Comparison of ENCODE assay signal across 21 mouse cellular contexts in the genomic region with DNA sequence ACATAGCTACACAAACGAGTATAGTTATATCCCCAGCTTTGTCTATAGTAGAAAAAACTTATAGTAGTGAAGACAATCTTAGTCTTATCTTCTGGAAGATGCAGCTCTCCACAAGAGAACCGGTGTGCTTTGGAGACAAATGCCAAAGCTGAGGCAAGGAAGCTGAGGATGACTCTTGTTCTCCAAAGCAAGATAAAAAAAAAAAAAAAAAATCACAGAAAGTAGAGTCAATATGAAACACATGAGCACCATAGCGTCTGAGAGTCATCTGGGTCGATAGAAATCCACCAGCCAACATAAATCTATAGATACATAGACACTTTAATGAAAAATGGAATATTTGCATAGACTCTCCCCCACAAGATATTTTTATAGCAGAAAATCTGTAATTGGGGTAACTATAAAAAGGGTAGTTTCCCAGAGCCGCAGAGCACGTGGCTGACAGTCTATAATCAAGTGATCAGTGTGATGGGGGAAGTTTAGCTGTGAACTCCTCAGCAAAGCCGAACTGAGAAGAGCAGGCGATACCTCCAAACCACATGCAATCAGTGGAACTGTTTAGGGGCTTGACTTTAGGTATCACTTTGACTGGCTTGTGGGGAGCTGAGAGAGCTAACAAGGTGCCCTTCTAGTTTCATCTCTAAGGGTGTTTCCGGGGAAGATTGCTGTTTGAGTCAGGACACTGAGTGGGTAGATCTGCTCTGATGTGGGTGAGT.
DNase-seq lines count a peak whose midpoint lies in the region; ATAC-seq and TF ChIP-seq lines count a peak whose summit lies in the region.
"Had no signal": no experiment of that assay in that cellular context is flagged by ENCODE, and none has a peak within 500 bp of the region (broad histone marks: within the 10 kb centered on the region; RNA-seq: fewer than 3 reads in every experiment).

No protein-coding gene starts in this region.

- peak; percentile 67 for DNase-seq in midbrain, embryonic 11.5 days (ENCODE audit: low spot score, missing footprints)
- DNase-seq in CH12.LX (ENCODE audit: extremely low read depth): peak; percentile 97
- no peak for DNase-seq in urinary bladder, postnatal 10 days (ENCODE audit: low spot score)
- no peak for DNase-seq in layer of hippocampus, postnatal 10 days (ENCODE audit: low spot score in 2 of 2)
- DNase-seq: adrenal gland, postnatal 25 days; cerebellum, adult 11 months; cerebellum, adult 9-11 months; heart, postnatal 4 days; kidney, postnatal 25 days; lung, embryonic 14.5 days; thymus, postnatal 14 days had no signal

- H3K4me2 ChIP-seq in midbrain, embryonic 11.5 days: no peak overlapping the region
- H3K4me2 ChIP-seq in midbrain, embryonic 13.5 days (replicated peaks): no peak overlapping the region
- H3K4me2 ChIP-seq in CH12.LX (ENCODE audit: insufficient read depth, low read depth, poor library complexity, severe bottlenecking): peak overlapping the region; percentile 68
- H3K4me2 ChIP-seq in kidney, embryonic 14.5 days (replicated peaks; ENCODE audit: low read depth, low read length): no peak overlapping the region
- H3K4me2 ChIP-seq: hindbrain, embryonic 14.5 days; intestine, embryonic 15.5 days; lung, embryonic 14.5 days had no signal

- TF ChIP-seq RAD21 in CH12.LX (IDR thresholded peaks at IDR 0.05; ENCODE audit: low read depth, low read length): peak; percentile 14

- H3K4me3 ChIP-seq in midbrain, embryonic 11.5 days (ENCODE audit: low read depth, low read length): no peak overlapping the region
- H3K4me3 ChIP-seq in midbrain, embryonic 13.5 days (replicated peaks): no peak overlapping the region
- H3K4me3 ChIP-seq in CH12.LX (replicated peaks in 1 of 3; ENCODE audit: low read depth in 2 of 3, low read length in 2 of 3, poor library complexity in 1 of 3): peak overlapping the region in 2 of 3 experiments; percentile 40 to 60
- no peak overlapping the region for H3K4me3 ChIP-seq in olfactory bulb, adult 2 months (ENCODE audit: insufficient read depth, low read depth, low read length)
- H3K4me3 ChIP-seq in kidney, embryonic 14.5 days (ENCODE audit: low read length): no peak overlapping the region
- H3K4me3 ChIP-seq: forebrain, embryonic 10.5 days; intestine, embryonic 15.5 days; megakaryocyte, embryonic 14.5 days had no signal

- ATAC-seq in midbrain, embryonic 11.5 days (ENCODE audit: low FRiP score): no peak
- ATAC-seq in midbrain, embryonic 13.5 days: no peak
- peak; percentile 83 for ATAC-seq in inflammation-experienced regulatory T-cells, adult 6 months
- ATAC-seq in kidney, embryonic 14.5 days (ENCODE audit: low FRiP score, low TSS enrichment): no peak
- ATAC-seq: intestine, embryonic 15.5 days; midbrain, embryonic 16.5 days had no signal

- no peaks in the 10 kb centered on the region for H3K9me3 ChIP-seq in midbrain, embryonic 11.5 days (ENCODE audit: control insufficient read depth, low read length)
- H3K9me3 ChIP-seq in midbrain, embryonic 13.5 days: no peaks in the 10 kb centered on the region
- H3K9me3 ChIP-seq in CH12.LX (replicated peaks; ENCODE audit: low read length): no peaks in the 10 kb centered on the region
- no peaks in the 10 kb centered on the region for H3K9me3 ChIP-seq in kidney, embryonic 14.5 days (ENCODE audit: control insufficient read depth, low read length)
- H3K9me3 ChIP-seq: forebrain, embryonic 10.5 days; intestine, embryonic 15.5 days; megakaryocyte, embryonic 14.5 days had no signal

- H3K27me3 ChIP-seq in midbrain, embryonic 11.5 days (ENCODE audit: control insufficient read depth, insufficient read depth, low read length): no peaks in the 10 kb centered on the region
- no peaks in the 10 kb centered on the region for H3K27me3 ChIP-seq in midbrain, embryonic 13.5 days
- no peaks in the 10 kb centered on the region for H3K27me3 ChIP-seq in CH12.LX (replicated peaks)
- no peaks in the 10 kb centered on the region for H3K27me3 ChIP-seq in kidney, embryonic 14.5 days (ENCODE audit: control insufficient read depth, insufficient read depth, low read length)
- H3K27me3 ChIP-seq: intestine, embryonic 15.5 days had no signal

- no peak overlapping the region for H3K27ac ChIP-seq in midbrain, embryonic 11.5 days (ENCODE audit: low read depth, low read length)
- no peak overlapping the region for H3K27ac ChIP-seq in midbrain, embryonic 13.5 days
- peak overlapping the region; percentile 24; the same call in 1 of the 2 replicates for H3K27ac ChIP-seq in CH12.LX (ENCODE audit: insufficient read depth, low read depth)
- H3K27ac ChIP-seq in olfactory bulb, adult 2 months (ENCODE audit: insufficient read depth, low read depth, low read length): peak overlapping the region; percentile 78
- H3K27ac ChIP-seq in kidney, embryonic 14.5 days (ENCODE audit: low read depth, low read length): no peak overlapping the region
- H3K27ac ChIP-seq: forebrain, embryonic 10.5 days; hindbrain, embryonic 14.5 days; intestine, embryonic 15.5 days; liver, embryonic 14.5 days had no signal

- peak; percentile 100 for TF ChIP-seq EP300 in CH12.LX (IDR thresholded peaks at IDR 0.05; ENCODE audit: low read length)

- H3K4me1 ChIP-seq in midbrain, embryonic 11.5 days (ENCODE audit: control insufficient read depth, insufficient read depth, low read length): no peaks in the 10 kb centered on the region
- no peaks in the 10 kb centered on the region for H3K4me1 ChIP-seq in midbrain, embryonic 13.5 days (replicated peaks)
- H3K4me1 ChIP-seq in CH12.LX (ENCODE audit: control insufficient read depth in 1 of 2, insufficient read depth in 2 of 2): peaks cover 4 to 32% of the 10 kb centered on the region in 2 experiments; a peak in 2 of 4 replicates
- peaks cover 6% of the 10 kb centered on the region for H3K4me1 ChIP-seq in olfactory bulb, adult 2 months (ENCODE audit: control insufficient read depth, insufficient read depth, low read length)
- no peaks in the 10 kb centered on the region for H3K4me1 ChIP-seq in kidney, embryonic 14.5 days (ENCODE audit: control insufficient read depth, insufficient read depth, low read length)
- H3K4me1 ChIP-seq: forebrain, embryonic 10.5 days; intestine, embryonic 15.5 days had no signal

- dilution Hi-C loops in CH12.LX (cut with MboI; ENCODE audit: extremely low pct_ligation_motif_present, extremely low pct_unique_long_range_greater_than_20kb, low sequenced_read_pairs): no loop called here

- in situ Hi-C loops in CH12.LX (cut with MboI; ENCODE audit: low pct_ligation_motif_present, low pct_unique_long_range_greater_than_20kb, low sequenced_read_pairs): loop anchor here (5.0 kb wide), 1 partner anchor 102 kb away; no protein-coding TSS in a partner anchor

- TF ChIP-seq CTCF in CH12.LX (conservative IDR thresholded peaks at IDR 0.05 in 1 of 2, IDR thresholded peaks at IDR 0.05 in 1 of 2; ENCODE audit: low read depth in 2 of 2, low read length in 2 of 2): no peak
- no peak for TF ChIP-seq CTCF in olfactory bulb, adult 2 months (IDR thresholded peaks at IDR 0.05; ENCODE audit: insufficient read depth, low read depth, low read length)

- H3K9ac ChIP-seq in midbrain, embryonic 11.5 days (ENCODE audit: low read length): no peak overlapping the region
- H3K9ac ChIP-seq in midbrain, embryonic 13.5 days (replicated peaks): no peak overlapping the region
- H3K9ac ChIP-seq in CH12.LX (ENCODE audit: insufficient read depth, low read depth): peak overlapping the region; percentile 77; the same call in 1 of the 2 replicates
- no peak overlapping the region for H3K9ac ChIP-seq in kidney, embryonic 14.5 days (ENCODE audit: low read depth, low read length)
- H3K9ac ChIP-seq: hindbrain, embryonic 14.5 days; intestine, embryonic 15.5 days; liver, embryonic 14.5 days; lung, embryonic 14.5 days had no signal

- H3K36me3 ChIP-seq in midbrain, embryonic 11.5 days (ENCODE audit: control insufficient read depth, insufficient read depth, low read length): no peaks in the 10 kb centered on the region
- H3K36me3 ChIP-seq in midbrain, embryonic 13.5 days: no peaks in the 10 kb centered on the region
- H3K36me3 ChIP-seq in CH12.LX (replicated peaks in 1 of 2; ENCODE audit: control insufficient read depth in 1 of 2, insufficient read depth in 1 of 2, low read length in 1 of 2): no peaks in the 10 kb centered on the region
- H3K36me3 ChIP-seq in kidney, embryonic 14.5 days (ENCODE audit: control insufficient read depth, insufficient read depth, low read length): no peaks in the 10 kb centered on the region
- H3K36me3 ChIP-seq: forebrain, embryonic 10.5 days; intestine, embryonic 15.5 days had no signal

- H3K79me2 ChIP-seq in CH12.LX (replicated peaks; ENCODE audit: control insufficient read depth, extremely low read depth, insufficient read depth, poor library complexity, severe bottlenecking): no peaks in the 10 kb centered on the region

- 91% methylated on average over 9 of the region's 9 CpGs for WGBS in midbrain, embryonic 11.5 days
- WGBS in midbrain, embryonic 13.5 days: 91% methylated on average over 9 of the region's 9 CpGs
- WGBS in olfactory bulb, adult 2 months: 45% methylated on average over 9 of the region's 9 CpGs
- 88% methylated on average over 9 of the region's 9 CpGs for WGBS in kidney, embryonic 14.5 days

- peak; percentile 33; the same call in 1 of the 2 replicates for TF ChIP-seq POLR2A in CH12.LX (IDR thresholded peaks at IDR 0.05; ENCODE audit: low read depth, low read length)
- TF ChIP-seq POLR2A in olfactory bulb, adult 2 months (IDR thresholded peaks at IDR 0.05; ENCODE audit: insufficient read depth, low read depth, low read length): no peak

TF ChIP-seq in CH12.LX, 34 proteins besides CTCF, POLR2A, EP300 and RAD21 (continues in another document):
- peak; percentile 99 for TF ChIP-seq BHLHE40 (IDR thresholded peaks at IDR 0.05; ENCODE audit: low read depth, low read length)
- TF ChIP-seq TCF12 (IDR thresholded peaks at IDR 0.05; ENCODE audit: low read depth, low read length): peak; percentile 97
- 0 out of 2 replicates have a peak, but pooled peaks have one; percentile 35 for TF ChIP-seq TBP (conservative IDR thresholded peaks at IDR 0.05; ENCODE audit: low read depth, low read length)
- TF ChIP-seq MAZ (IDR thresholded peaks at IDR 0.05; ENCODE audit: low read depth, low read length): peak; percentile 57
- peak; percentile 88 for TF ChIP-seq CHD2 (IDR thresholded peaks at IDR 0.05; ENCODE audit: low read length)
- peak; percentile 97 for TF ChIP-seq MYC (IDR thresholded peaks at IDR 0.05; ENCODE audit: low read depth, low read length)
- no peak for TF ChIP-seq NRF1 (IDR thresholded peaks at IDR 0.05; ENCODE audit: low read depth, low read length)
- TF ChIP-seq ZKSCAN1 (IDR thresholded peaks at IDR 0.05; ENCODE audit: borderline replicate concordance, low read depth, low read length): no peak
- TF ChIP-seq ETS1 (conservative IDR thresholded peaks at IDR 0.05; ENCODE audit: low read depth, low read length): peak; percentile 97
- peak; percentile 90 for TF ChIP-seq ZNF384 (IDR thresholded peaks at IDR 0.05; ENCODE audit: low read depth, low read length)
- TF ChIP-seq UBTF (IDR thresholded peaks at IDR 0.05; ENCODE audit: low read depth, low read length): no peak
- TF ChIP-seq MXI1 (IDR thresholded peaks at IDR 0.05; ENCODE audit: low read depth, low read length): peak; percentile 82
- TF ChIP-seq JUN (IDR thresholded peaks at IDR 0.05; ENCODE audit: insufficient read depth, low read depth, low read length): peak; percentile 94

Comparison
In these comparisons a context has a peak if more than half of its experiments do, and no peak if none do; other contexts are left out.
1. DNase-seq: peak in midbrain, embryonic 11.5 days (single experiment) and CH12.LX (single experiment); none in urinary bladder, postnatal 10 days (single experiment) and layer of hippocampus, postnatal 10 days (0 of 2).
2. H3K27ac ChIP-seq: peak in CH12.LX (single experiment) and olfactory bulb, adult 2 months (single experiment); none in midbrain, embryonic 11.5 days (single experiment), midbrain, embryonic 13.5 days (single experiment) and kidney, embryonic 14.5 days (single experiment).
3. H3K4me3 ChIP-seq: peak in CH12.LX (2 of 3); none in midbrain, embryonic 11.5 days (single experiment), midbrain, embryonic 13.5 days (single experiment), olfactory bulb, adult 2 months (single experiment) and kidney, embryonic 14.5 days (single experiment).